Mouse (Mus musculus) liver, adult 2 months (tissue): ENCODE measurements around the gene Lhpp. TPM values are rescaled to one million over a fixed set of nuclear protein-coding genes. Genes with fewer than 3 reads are reported as not detected.

Experiments used
- DNase-seq: peaks from one replicate; pipeline ENCODE4 v3.0.0-alpha.2; 2011; ENCODE audit warnings: low read depth, low spot score; ENCODE audit errors: extremely low read depth
- H3K27ac ChIP-seq: fragments of 200-500 bp; replicated peaks from 2 replicates; pipeline ENCODE4 v1.5.1; 2012; ENCODE audit warnings: low read depth, mild to moderate bottlenecking, control low read depth, inconsistent platforms, low read length; ENCODE audit not compliant: insufficient read depth
- H3K27me3 ChIP-seq: fragments of 200-500 bp; 2 replicates; pipeline ENCODE4 v1.6.1; 2012; ENCODE audit warnings: mild to moderate bottlenecking, moderate library complexity, low read length, inconsistent platforms; ENCODE audit not compliant: control insufficient read depth, insufficient read depth
- H3K36me3 ChIP-seq: fragments of 200-500 bp; 2 replicates; pipeline ENCODE4 v1.6.1; 2012; ENCODE audit warnings: low read length, inconsistent platforms; ENCODE audit not compliant: control insufficient read depth, insufficient read depth
- H3K4me1 ChIP-seq: fragments of 200-500 bp; 2 replicates; pipeline ENCODE4 v1.6.1; 2011; ENCODE audit warnings: low read length; ENCODE audit not compliant: control insufficient read depth, insufficient read depth
- H3K4me3 ChIP-seq: fragments of 200-500 bp; 2 replicates; pipeline ENCODE4 v1.5.1; 2011; ENCODE audit warnings: low read depth, mild to moderate bottlenecking, control low read depth, low read length, moderate library complexity; ENCODE audit not compliant: insufficient read depth
- H3K79me2 ChIP-seq: fragments of 200-500 bp; 2 replicates; pipeline ENCODE4 v1.6.1; 2012; ENCODE audit warnings: inconsistent platforms, mild to moderate bottlenecking, low read length, moderate library complexity; ENCODE audit not compliant: control insufficient read depth, insufficient read depth
- H3K9ac ChIP-seq: fragments of 200-500 bp; 2 replicates; pipeline ENCODE4 v1.6.1; 2012; ENCODE audit warnings: low read depth, mild to moderate bottlenecking, control low read depth, inconsistent platforms, low read length
- CTCF ChIP-seq: fragments of 200-500 bp; IDR thresholded peaks from 2 replicates; pipeline ENCODE4 v1.5.1; 2011; ENCODE audit warnings: low read depth, low read length, control low read depth
- POLR2A ChIP-seq: fragments of 200-500 bp; IDR thresholded peaks from 2 replicates; pipeline ENCODE4 v1.6.1; 2011; ENCODE audit warnings: low read length, control low read depth; ENCODE audit not compliant: insufficient read depth; ENCODE audit errors: extremely low read depth
- WGBS: fragments of 180-500 bp; shearing (Covaris S2); methylation state at CpG from one replicate; pipeline ENCODE4 v1.1.7; 2018; 5-methylcytosine and 5-hydroxymethylcytosine counted together
- polyA plus RNA-seq: library from polyadenylated mRNA; depleted of rRNA; stranded (reverse); fragments of >200 nt; gene quantifications from 2 replicates; pipeline ENCODE4 v1.2.3, GENCODE M21; 2012
- total RNA-seq: library from RNA; depleted of rRNA; stranded (reverse); fragments of >200 nt; gene quantifications from 2 replicates; pipeline ENCODE4 v1.2.3, GENCODE M21; 2014

The Lhpp gene
- total and polyA plus RNA-seq, 2 experiments = 60.2 to 137 TPM

GRCm38 (mm10) chr7:132675922-132676321 lies 65.5 kb downstream of the Lhpp start:
- H3K36me3 ChIP-seq = no peaks in the 10 kb centered on the region
- H3K4me3 ChIP-seq = no peak overlapping the region
- TF ChIP-seq CTCF (no peak), POLR2A (no peak)
- H3K79me2 ChIP-seq = no peaks in the 10 kb centered on the region
- 92% methylated on average over 2 of the region's 2 CpGs for WGBS
- no peaks in the 10 kb centered on the region for H3K27me3 ChIP-seq
- H3K4me1 ChIP-seq = peaks cover 16% of the 10 kb centered on the region
- H3K27ac ChIP-seq = no peak overlapping the region
- H3K9ac ChIP-seq = no peak overlapping the region
- DNase-seq = no peak

- Histone ChIP-seq H3K27ac (no peak overlapping the region), H3K27me3 (no peaks in the 10 kb centered on the region), H3K36me3 (no peaks in the 10 kb centered on the region), H3K9ac (no peak overlapping the region), H3K79me2 (no peaks in the 10 kb centered on the region), H3K4me3 (no peak overlapping the region), H3K4me1 (no peaks in the 10 kb centered on the region)
- DNase-seq = no peak
- no peak for TF ChIP-seq POLR2A
- no peak for TF ChIP-seq CTCF
- 70% methylated on average over 4 of the region's 4 CpGs for WGBS
These were observed 68.7 kb downstream of the Lhpp start for GRCm38 (mm10) chr7:132679117-132679516.

- no peak for DNase-seq
- Histone ChIP-seq H3K36me3 (no peaks in the 10 kb centered on the region), H3K27me3 (no peaks in the 10 kb centered on the region), H3K27ac (no peak overlapping the region), H3K4me3 (no peak overlapping the region), H3K9ac (no peak overlapping the region), H3K79me2 (no peaks in the 10 kb centered on the region), H3K4me1 (no peaks in the 10 kb centered on the region)
- TF ChIP-seq POLR2A (no peak), CTCF (no peak)
- 95% methylated on average over 6 of the region's 6 CpGs for WGBS
These were observed 69.1 kb downstream of the Lhpp start for GRCm38 (mm10) chr7:132679549-132679948.

- Histone ChIP-seq H3K9ac (no peak overlapping the region), H3K27me3 (no peaks in the 10 kb centered on the region), H3K27ac (no peak overlapping the region), H3K4me3 (no peak overlapping the region), H3K4me1 (no peaks in the 10 kb centered on the region), H3K36me3 (no peaks in the 10 kb centered on the region), H3K79me2 (no peaks in the 10 kb centered on the region)
- DNase-seq = peak; percentile 38
- TF ChIP-seq POLR2A (no peak), CTCF (no peak)
- WGBS = 88% methylated on average over 11 of the region's 11 CpGs
These were observed 70.9 kb downstream of the Lhpp start for GRCm38 (mm10) chr7:132681296-132681695.

- DNase-seq = no peak
- no peaks in the 10 kb centered on the region for H3K36me3 ChIP-seq
- no peak overlapping the region for H3K4me3 ChIP-seq
- TF ChIP-seq CTCF (no peak), POLR2A (no peak)
- H3K27me3 ChIP-seq = no peaks in the 10 kb centered on the region
- no peaks in the 10 kb centered on the region for H3K79me2 ChIP-seq
- H3K4me1 ChIP-seq = no peaks in the 10 kb centered on the region
- H3K9ac ChIP-seq = no peak overlapping the region
- H3K27ac ChIP-seq = no peak overlapping the region
- WGBS = 100% methylated on average over 1 of the region's 1 CpGs
These were observed 71.4 kb downstream of the Lhpp start for GRCm38 (mm10) chr7:132681831-132682230.

GRCm38 (mm10) chr7:132682336-132682735 lies 71.9 kb downstream of the Lhpp start:
- no peaks in the 10 kb centered on the region for H3K4me1 ChIP-seq
- no peaks in the 10 kb centered on the region for H3K79me2 ChIP-seq
- no peak for DNase-seq
- H3K27ac ChIP-seq = no peak overlapping the region
- WGBS = 93% methylated on average over 3 of the region's 3 CpGs
- TF ChIP-seq POLR2A (no peak), CTCF (no peak)
- H3K36me3 ChIP-seq = no peaks in the 10 kb centered on the region
- H3K9ac ChIP-seq = no peak overlapping the region
- H3K4me3 ChIP-seq = no peak overlapping the region
- no peaks in the 10 kb centered on the region for H3K27me3 ChIP-seq
